Mouse (Mus musculus): Measurements from ENCODE around the gene Slc25a3.

DNA sequence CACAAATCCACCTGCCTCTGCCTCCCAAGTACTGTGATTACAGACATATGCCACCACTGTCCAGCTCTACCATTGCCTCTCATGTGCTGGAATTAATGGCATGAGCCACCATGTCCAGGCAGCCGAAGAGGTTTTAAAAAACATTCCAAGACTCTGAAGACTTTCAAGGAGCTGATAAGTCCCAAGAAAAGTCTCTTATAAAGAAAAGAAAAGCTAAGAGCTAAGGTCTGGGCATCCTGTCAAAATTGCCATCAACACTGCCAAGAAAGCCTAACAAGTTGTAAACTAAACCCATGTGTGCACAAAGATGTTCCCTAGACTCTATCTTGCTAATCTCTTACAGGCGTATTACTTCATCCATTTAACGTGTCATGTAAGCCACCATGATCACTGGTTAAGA lies 50.5 kb downstream of the Slc25a3 start:
- no peak for TF ChIP-seq CTCF (IDR thresholded peaks at IDR 0.05; ENCODE audit: low read depth, low read length)
- no peak for TF ChIP-seq POLR2A (IDR thresholded peaks at IDR 0.05; ENCODE audit: insufficient read depth, low read length)

Data from ES-Bruce4 (cell line).